Mouse (Mus musculus): ENCODE results near the gene 2810004N23Rik. TPM values are rescaled to one million over a fixed set of nuclear protein-coding genes. Genes with fewer than 3 reads are reported as not detected.

Gene 2810004N23Rik
- polyA plus RNA-seq, 1 experiment from 2014 or later: 45.4 TPM

DNA sequence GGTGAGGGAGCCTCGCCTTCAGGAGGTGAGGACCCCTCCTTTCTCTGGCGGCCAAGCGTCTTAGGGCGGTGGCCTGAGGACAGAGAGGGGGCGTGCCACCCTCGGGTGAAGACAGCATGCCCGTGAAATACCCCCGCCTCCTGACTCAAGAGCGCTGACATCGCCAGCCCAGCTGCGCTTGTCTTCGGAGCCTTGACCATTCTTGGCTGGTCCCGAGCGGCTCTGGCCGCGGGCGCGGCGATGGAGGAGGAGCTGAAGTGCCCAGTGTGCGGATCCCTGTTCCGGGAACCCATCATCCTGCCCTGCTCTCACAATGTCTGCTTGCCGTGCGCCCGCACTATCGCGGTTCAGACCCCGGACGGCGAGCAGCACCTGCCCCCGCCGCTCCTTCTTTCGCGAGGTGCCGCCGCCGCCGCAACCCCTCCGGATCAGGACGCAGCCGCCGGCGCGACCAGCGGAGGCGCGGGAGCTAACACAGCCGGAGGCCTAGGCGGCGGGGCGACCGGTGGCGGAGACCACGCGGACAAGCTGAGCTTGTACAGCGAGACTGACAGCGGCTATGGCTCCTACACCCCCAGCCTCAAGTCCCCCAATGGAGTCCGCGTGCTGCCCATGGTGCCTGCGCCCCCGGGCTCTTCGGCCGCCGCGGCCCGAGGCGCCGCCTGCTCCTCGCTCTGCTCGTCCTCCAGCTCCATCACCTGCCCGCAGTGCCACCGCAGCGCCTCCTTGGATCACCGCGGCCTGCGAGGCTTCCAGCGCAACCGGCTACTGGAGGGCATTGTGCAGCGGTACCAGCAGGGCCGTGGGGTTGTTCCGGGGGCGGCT lies 69.0 kb downstream of the 2810004N23Rik start:
- H3K27me3 ChIP-seq: peaks cover 71% of the 10 kb centered on the region
- peak overlapping the region; percentile 94 for H3K27ac ChIP-seq (replicated peaks)
- H3K4me3 ChIP-seq: peak overlapping the region; percentile 69
- WGBS: 1% methylated on average over 71 of the region's 81 CpGs
- no peaks in the 10 kb centered on the region for H3K36me3 ChIP-seq
- H3K9ac ChIP-seq (replicated peaks): peak overlapping the region; percentile 74
- H3K4me1 ChIP-seq: peaks cover 32% of the 10 kb centered on the region
- H3K4me2 ChIP-seq (replicated peaks): peak overlapping the region; percentile 96
- peak; percentile 17 for ATAC-seq (ENCODE audit: low FRiP score, low read depth)
- no peaks in the 10 kb centered on the region for H3K9me3 ChIP-seq

- H3K27me3 ChIP-seq: peaks cover 68% of the 10 kb centered on the region
- no peaks in the 10 kb centered on the region for H3K36me3 ChIP-seq
- H3K9me3 ChIP-seq: no peaks in the 10 kb centered on the region
- peaks cover 32% of the 10 kb centered on the region for H3K4me1 ChIP-seq
- H3K4me2 ChIP-seq (replicated peaks): peak overlapping the region; percentile 96
- H3K27ac ChIP-seq (replicated peaks): peak overlapping the region; percentile 94
- peak overlapping the region; percentile 74 for H3K9ac ChIP-seq (replicated peaks)
- ATAC-seq (ENCODE audit: low FRiP score, low read depth): peak; percentile 82
- WGBS: under 1% methylated on average over 51 of the region's 51 CpGs
- peak overlapping the region; percentile 69 for H3K4me3 ChIP-seq
Measured at GRCm38 (mm10) chr8:124793172-124793651, 69.7 kb downstream of the 2810004N23Rik start.

DNA sequence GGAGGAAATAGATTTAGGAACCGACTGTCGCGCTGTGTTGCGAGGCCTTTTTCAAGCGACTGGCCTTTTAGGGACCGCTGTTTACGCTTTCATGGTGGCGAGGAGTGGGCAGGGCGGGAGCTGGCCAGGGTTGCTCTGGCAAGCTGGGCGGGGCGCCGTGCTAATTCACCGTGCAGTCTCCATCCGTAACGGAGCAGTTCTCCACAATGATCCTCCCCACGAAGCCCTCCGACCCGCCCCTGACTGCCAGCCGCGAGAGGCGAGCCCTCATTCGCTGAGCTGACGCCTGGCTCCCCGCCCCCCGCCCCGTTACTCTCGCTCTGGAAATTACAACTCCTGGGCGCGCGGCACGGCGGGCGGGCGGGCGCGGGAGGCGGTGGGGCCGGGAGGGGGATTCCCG lies 70.2 kb downstream of the 2810004N23Rik start, which contains the start of gene Trim67:
Trim67 (plus strand) TSS at position 385 of the 400 bp plus-strand sequence.
- peaks cover 66% of the 10 kb centered on the region for H3K27me3 ChIP-seq

DNA sequence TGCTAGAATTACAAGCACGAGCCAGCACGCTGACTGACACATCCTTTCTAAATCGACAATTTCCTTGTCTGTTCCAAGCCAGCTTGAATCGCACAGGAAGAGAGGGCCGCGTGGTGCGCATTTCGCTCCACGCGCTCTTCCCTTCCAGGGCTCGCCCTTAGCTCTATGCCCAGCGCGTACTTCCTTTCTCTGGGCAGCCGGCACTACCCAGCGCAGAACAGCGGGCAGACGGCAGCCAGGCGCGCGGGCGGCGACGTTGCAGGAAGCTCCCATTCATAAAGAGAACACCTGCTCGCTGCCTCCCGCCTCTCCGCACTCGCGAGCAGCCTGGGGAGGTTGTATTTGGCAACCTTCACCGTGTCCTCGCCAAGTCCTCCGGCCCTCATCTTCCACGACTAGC lies 70.7 kb downstream of the 2810004N23Rik start:
- no peaks in the 10 kb centered on the region for H3K9me3 ChIP-seq
- peak overlapping the region; percentile 94 for H3K27ac ChIP-seq (replicated peaks)
- peaks cover 61% of the 10 kb centered on the region for H3K27me3 ChIP-seq
- peak overlapping the region; percentile 65 for H3K9ac ChIP-seq (replicated peaks)
- ATAC-seq (ENCODE audit: low FRiP score, low read depth): peak; percentile 24; the same call in 1 of the 2 replicates
- peak overlapping the region; percentile 69 for H3K4me3 ChIP-seq
- H3K36me3 ChIP-seq: no peaks in the 10 kb centered on the region
- peaks cover 32% of the 10 kb centered on the region for H3K4me1 ChIP-seq
- under 1% methylated on average over 32 of the region's 32 CpGs for WGBS
- peak overlapping the region; percentile 96 for H3K4me2 ChIP-seq (replicated peaks)

More for the DNA sequence above, 70.2 kb downstream of the 2810004N23Rik start, which contains the start of gene Trim67:
- Histone ChIP-seq H3K4me3 (peak within 1 kb of the TSS; percentile 69), H3K9ac (replicated peaks) (peak within 1 kb of the TSS; percentile 74), H3K4me1 (peaks cover 32% of the 10 kb centered on the region), H3K9me3 (no peaks in the 10 kb centered on the region), H3K27ac (replicated peaks) (peak within 1 kb of the TSS; percentile 94), H3K4me2 (replicated peaks) (peak within 1 kb of the TSS; percentile 96), H3K36me3 (no peaks in the 10 kb centered on the region)
- ATAC-seq (ENCODE audit: low FRiP score, low read depth): peak; percentile 92
- WGBS: 0% methylated on average over 32 of the region's 39 CpGs

GRCm38 (mm10) chr8:124791751-124792150 lies 71.2 kb downstream of the 2810004N23Rik start:
- H3K9me3 ChIP-seq: no peaks in the 10 kb centered on the region
- peak overlapping the region; percentile 94 for H3K27ac ChIP-seq (replicated peaks)
- peak overlapping the region; percentile 65; the same call in 1 of the 2 replicates for H3K9ac ChIP-seq (replicated peaks)
- H3K4me3 ChIP-seq: peak overlapping the region; percentile 69
- H3K4me1 ChIP-seq: peaks cover 30% of the 10 kb centered on the region
- WGBS: 44% methylated on average over 4 of the region's 4 CpGs
- peak overlapping the region; percentile 96 for H3K4me2 ChIP-seq (replicated peaks)
- no peak for ATAC-seq (ENCODE audit: low FRiP score, low read depth)
- peaks cover 57% of the 10 kb centered on the region for H3K27me3 ChIP-seq
- no peaks in the 10 kb centered on the region for H3K36me3 ChIP-seq

DNA sequence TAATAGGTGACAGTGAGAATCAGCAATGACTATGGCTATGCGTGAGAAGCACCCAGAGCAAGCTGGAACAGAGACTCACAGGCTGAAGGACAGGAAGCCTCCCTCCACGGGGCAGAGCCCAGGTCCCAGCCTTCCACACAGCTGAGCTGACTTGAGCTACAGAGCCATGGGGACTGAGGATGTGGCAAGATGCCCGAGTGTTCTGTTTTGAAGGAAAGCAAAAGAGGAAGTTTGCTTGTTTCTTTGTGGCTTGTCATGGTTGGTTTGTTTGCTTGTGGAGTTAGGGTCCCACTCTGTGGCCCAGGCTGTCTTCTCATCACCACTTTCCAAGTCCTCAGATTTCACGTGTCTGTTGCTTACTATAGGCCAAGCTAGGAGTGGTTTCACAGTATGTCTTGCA lies 72.2 kb downstream of the 2810004N23Rik start:
- no peak overlapping the region for H3K27ac ChIP-seq (replicated peaks)
- no peak overlapping the region for H3K9ac ChIP-seq (replicated peaks)
- peaks cover 28% of the 10 kb centered on the region for H3K4me1 ChIP-seq
- H3K36me3 ChIP-seq: no peaks in the 10 kb centered on the region
- H3K4me2 ChIP-seq (replicated peaks): no peak overlapping the region
- peaks cover 57% of the 10 kb centered on the region for H3K27me3 ChIP-seq
- H3K9me3 ChIP-seq: no peaks in the 10 kb centered on the region
- 81% methylated on average over 4 of the region's 4 CpGs for WGBS
- ATAC-seq (ENCODE audit: low FRiP score, low read depth): no peak
- no peak overlapping the region for H3K4me3 ChIP-seq

Other genes starting within 250 kb of the 2810004N23Rik start
- 22.3 and 23.5 TPM in 2 replicates for gene 2310022B05Rik, start 199.8 kb downstream of the 2810004N23Rik start, polyA plus RNA-seq (2016; fragmentation: Nextera tagmentation; extraction: Ambion mirVana)
- gene Ttc13, start 141.1 kb downstream of the 2810004N23Rik start, polyA plus RNA-seq (2016; fragmentation: Nextera tagmentation; extraction: Ambion mirVana): 66.6 and 67.8 TPM in 2 replicates
- gene Arv1, start 141.0 kb downstream of the 2810004N23Rik start, polyA plus RNA-seq (2016; fragmentation: Nextera tagmentation; extraction: Ambion mirVana): 36.2 and 38.3 TPM in 2 replicates
- gene Fam89a, start 111.3 kb downstream of the 2810004N23Rik start, polyA plus RNA-seq (2016; fragmentation: Nextera tagmentation; extraction: Ambion mirVana): 0.63 and 1.1 TPM in 2 replicates
- gene Trim67, start 70.0 kb downstream of the 2810004N23Rik start, polyA plus RNA-seq (2016; fragmentation: Nextera tagmentation; extraction: Ambion mirVana): 7.4 and 9.4 TPM in 2 replicates
- 126 and 130 TPM in 2 replicates for gene Gnpat, start 87 bp downstream of the 2810004N23Rik start, polyA plus RNA-seq (2016; fragmentation: Nextera tagmentation; extraction: Ambion mirVana)
- 15.4 and 18.1 TPM in 2 replicates for gene Exoc8, start 34.6 kb upstream of the 2810004N23Rik start, polyA plus RNA-seq (2016; fragmentation: Nextera tagmentation; extraction: Ambion mirVana)
- 17.4 and 17.8 TPM in 2 replicates for gene Sprtn, start 34.8 kb upstream of the 2810004N23Rik start, polyA plus RNA-seq (2016; fragmentation: Nextera tagmentation; extraction: Ambion mirVana)
- 17.3 and 17.8 TPM in 2 replicates for gene Egln1, start 86.2 kb upstream of the 2810004N23Rik start, polyA plus RNA-seq (2016; fragmentation: Nextera tagmentation; extraction: Ambion mirVana)
- gene Tsnax, start 149.9 kb upstream of the 2810004N23Rik start, polyA plus RNA-seq (2016; fragmentation: Nextera tagmentation; extraction: Ambion mirVana): 146 and 154 TPM in 2 replicates
- 1.6 and 2.3 TPM in 2 replicates for gene Disc1, start 191.1 kb upstream of the 2810004N23Rik start, polyA plus RNA-seq (2016; fragmentation: Nextera tagmentation; extraction: Ambion mirVana)

Measured in midbrain, embryonic 12.5 days (tissue).